ENCODE assay signal across 7 mouse cellular contexts in genomic region chr17:32117287-32117871, GRCm38 (mm10). TPM values are rescaled to one million over a fixed set of nuclear protein-coding genes. Genes with fewer than 3 reads are reported as not detected.
DNase-seq lines count a peak whose midpoint lies in the region; ATAC-seq and TF ChIP-seq lines count a peak whose summit lies in the region.

No protein-coding gene starts in this region.

- peaks cover 3% of the 10 kb centered on the region; the same call in 1 of the 2 replicates for H3K36me3 ChIP-seq in midbrain, postnatal 0 days (ENCODE audit: insufficient read depth, low read length)

- intact Hi-C loops in gastrocnemius, postnatal 36 days (cut with DNase I): no loop called here

- TF ChIP-seq CTCF in midbrain, postnatal 0 days (IDR thresholded peaks at IDR 0.05): no peak

- H3K9ac ChIP-seq in midbrain, postnatal 0 days (replicated peaks; ENCODE audit: low read length, poor library complexity, severe bottlenecking): no peak overlapping the region; the same call in 1 of the 2 replicates

- no peak overlapping the region for H3K27ac ChIP-seq in midbrain, postnatal 0 days (ENCODE audit: low read depth, low read length)

- no peak overlapping the region for H3K4me2 ChIP-seq in midbrain, postnatal 0 days (ENCODE audit: low read depth, low read length, poor library complexity, severe bottlenecking)

- DNase-seq in 3T3-L1 (ENCODE audit: low read depth, low spot score): peak; percentile 87
- DNase-seq in NIH3T3 (ENCODE audit: low read depth): peak; percentile 86
- peak; percentile 54 to 65 for DNase-seq in gastrocnemius, postnatal 36 days
- DNase-seq in kidney, postnatal 25 days: peak; percentile 63 to 72
- DNase-seq in midbrain, postnatal 0 days (ENCODE audit: low spot score): no peak
- no peak for DNase-seq in thymus, postnatal 4 days
- no peak for DNase-seq in embryo, embryonic 10 days (ENCODE audit: low spot score)

- ATAC-seq in midbrain, postnatal 0 days (ENCODE audit: low FRiP score): 0 out of 2 replicates have a peak, but pooled peaks have one; percentile 18

- H3K27me3 ChIP-seq in midbrain, postnatal 0 days (ENCODE audit: insufficient read depth, low read length): no peaks in the 10 kb centered on the region

- no peak overlapping the region for H3K4me3 ChIP-seq in midbrain, postnatal 0 days (ENCODE audit: low read depth, low read length)

- WGBS in midbrain, postnatal 0 days: 56% methylated on average over 4 of the region's 5 CpGs

- peaks cover 4% of the 10 kb centered on the region for H3K4me1 ChIP-seq in midbrain, postnatal 0 days (ENCODE audit: insufficient read depth, low read length)

- no peaks in the 10 kb centered on the region for H3K9me3 ChIP-seq in midbrain, postnatal 0 days (ENCODE audit: low read length)

RNA-seq across cellular contexts. Expression of gene Notch3, which starts 49.3 kb away (rescaled TPM):
- 10 to 100 TPM; 11.0 to 13.3 TPM for total RNA-seq in gastrocnemius, postnatal 36 days (2021)
- total RNA-seq in midbrain, postnatal 0 days (2014; rRNA removed): 42.4 and 43.9 TPM in 2 replicates
- polyA plus RNA-seq in midbrain, postnatal 0 days (2015; fragmentation: Nextera tagmentation; extraction: Ambion mirVana): 5.2 and 5.7 TPM in 2 replicates

Comparison
In these comparisons a context has a peak if more than half of its experiments do, and no peak if none do; other contexts are left out.
1. DNase-seq: peak in 3T3-L1 (single experiment), NIH3T3 (single experiment), gastrocnemius, postnatal 36 days (2 of 2) and kidney, postnatal 25 days (2 of 2); none in midbrain, postnatal 0 days (single experiment), thymus, postnatal 4 days (single experiment) and embryo, embryonic 10 days (single experiment).